ENCODE assay signal across 8 mouse cellular contexts in genomic region chr6:136464121-136464621, GRCm38 (mm10). TPM values are rescaled to one million over a fixed set of nuclear protein-coding genes. Genes with fewer than 3 reads are reported as not detected.
A peak's percentile ranks its signal among the peaks of the same experiment; 100 is the strongest.
DNase-seq lines count a peak whose midpoint lies in the region; ATAC-seq and TF ChIP-seq lines count a peak whose summit lies in the region.
"Had no signal": no experiment of that assay in that cellular context is flagged by ENCODE, and none has a peak within 500 bp of the region (broad histone marks: within the 10 kb centered on the region; RNA-seq: fewer than 3 reads in every experiment).

No protein-coding gene starts in this region.

- WGBS in embryonic facial prominence, embryonic 11.5 days = 67% methylated on average over 12 of the region's 12 CpGs
- 31% methylated on average over 12 of the region's 12 CpGs for WGBS in kidney, adult 2 months
- 47% methylated on average over 12 of the region's 12 CpGs for WGBS in lung, embryonic 15.5 days
- 72% methylated on average over 12 of the region's 12 CpGs for WGBS in neural tube, embryonic 15.5 days

- no peak for TF ChIP-seq POLR2A in kidney, adult 2 months (IDR thresholded peaks at IDR 0.05; ENCODE audit: low read depth, low read length)

- no peak overlapping the region for H3K4me2 ChIP-seq in embryonic facial prominence, embryonic 11.5 days (ENCODE audit: low read depth, low read length)
- H3K4me2 ChIP-seq in lung, embryonic 15.5 days = no peak overlapping the region
- H3K4me2 ChIP-seq in neural tube, embryonic 15.5 days = no peak overlapping the region

- no peak overlapping the region for H3K27ac ChIP-seq in embryonic facial prominence, embryonic 11.5 days (replicated peaks; ENCODE audit: low read depth, low read length)
- H3K27ac ChIP-seq in kidney, adult 2 months (ENCODE audit: insufficient read depth, low read depth, low read length) = peak overlapping the region; percentile 48
- H3K27ac ChIP-seq in lung, embryonic 15.5 days = peak overlapping the region; percentile 68; the same call in 1 of the 2 replicates
- no peak overlapping the region; the same call in 1 of the 2 replicates for H3K27ac ChIP-seq in neural tube, embryonic 15.5 days (replicated peaks)

- no peaks in the 10 kb centered on the region for H3K27me3 ChIP-seq in embryonic facial prominence, embryonic 11.5 days (ENCODE audit: control insufficient read depth, insufficient read depth, low read length)
- no peaks in the 10 kb centered on the region for H3K27me3 ChIP-seq in kidney, adult 2 months (replicated peaks; ENCODE audit: control insufficient read depth, insufficient read depth, low read length)
- no peaks in the 10 kb centered on the region for H3K27me3 ChIP-seq in lung, embryonic 15.5 days
- no peaks in the 10 kb centered on the region for H3K27me3 ChIP-seq in neural tube, embryonic 15.5 days (replicated peaks)

- ATAC-seq in embryonic facial prominence, embryonic 11.5 days (replicated peaks; ENCODE audit: insufficient number of reproducible peaks, low FRiP score, low TSS enrichment, low read depth) = no peak
- no peak for ATAC-seq in lung, embryonic 15.5 days (ENCODE audit: borderline replicate concordance, extremely low read depth, low FRiP score, low TSS enrichment)
- no peak for ATAC-seq in neural tube, embryonic 15.5 days (ENCODE audit: low FRiP score)

- peaks cover 2% of the 10 kb centered on the region; the same call in 1 of the 2 replicates for H3K4me1 ChIP-seq in embryonic facial prominence, embryonic 11.5 days (ENCODE audit: control insufficient read depth, insufficient read depth, low read length)
- H3K4me1 ChIP-seq in kidney, adult 2 months (ENCODE audit: control insufficient read depth, insufficient read depth, low read length) = peaks cover 25% of the 10 kb centered on the region
- H3K4me1 ChIP-seq in lung, embryonic 15.5 days = peaks cover 40% of the 10 kb centered on the region
- H3K4me1 ChIP-seq in neural tube, embryonic 15.5 days = peaks cover 13% of the 10 kb centered on the region

- peak; percentile 34 for DNase-seq in right cerebral cortex, postnatal 4 days
- no peak for DNase-seq in right cerebral cortex, postnatal 25 days
- peak; percentile 19 for DNase-seq in embryonic facial prominence, embryonic 11.5 days (ENCODE audit: low spot score)
- DNase-seq in kidney, adult 2 months = peak; percentile 79
- no peak for DNase-seq in cerebellum, postnatal 25 days

- H3K4me3 ChIP-seq in embryonic facial prominence, embryonic 11.5 days (ENCODE audit: low read depth, low read length) = no peak overlapping the region
- H3K4me3 ChIP-seq in kidney, adult 2 months (ENCODE audit: insufficient read depth, low read depth, low read length) = no peak overlapping the region
- H3K4me3 ChIP-seq in lung, embryonic 15.5 days = no peak overlapping the region
- no peak overlapping the region for H3K4me3 ChIP-seq in neural tube, embryonic 15.5 days (replicated peaks)

- no peak for TF ChIP-seq CTCF in kidney, adult 2 months (conservative IDR thresholded peaks at IDR 0.05; ENCODE audit: insufficient read depth, insufficient read length, low read depth, low read length)

- H3K36me3 ChIP-seq in embryonic facial prominence, embryonic 11.5 days (replicated peaks; ENCODE audit: control insufficient read depth, insufficient read depth, low read depth, low read length) = no peaks in the 10 kb centered on the region
- no peaks in the 10 kb centered on the region for H3K36me3 ChIP-seq in kidney, adult 2 months (ENCODE audit: control insufficient read depth, insufficient read depth, low read length)
- H3K36me3 ChIP-seq in lung, embryonic 15.5 days = no peaks in the 10 kb centered on the region
- H3K36me3 ChIP-seq in neural tube, embryonic 15.5 days = no peaks in the 10 kb centered on the region

- H3K9ac ChIP-seq in embryonic facial prominence, embryonic 11.5 days (replicated peaks; ENCODE audit: low read length) = no peak overlapping the region
- H3K9ac ChIP-seq in lung, embryonic 15.5 days = no peak overlapping the region
- no peak overlapping the region for H3K9ac ChIP-seq in neural tube, embryonic 15.5 days (replicated peaks)

- no peaks in the 10 kb centered on the region for H3K9me3 ChIP-seq in embryonic facial prominence, embryonic 11.5 days (replicated peaks; ENCODE audit: control insufficient read depth, low read length)
- H3K9me3 ChIP-seq in lung, embryonic 15.5 days = no peaks in the 10 kb centered on the region
- no peaks in the 10 kb centered on the region for H3K9me3 ChIP-seq in neural tube, embryonic 15.5 days (replicated peaks)

RNA-seq across cellular contexts. Expression of gene Atf7ip, which starts 41.8 kb away (rescaled TPM):
- polyA plus RNA-seq in embryonic facial prominence, embryonic 11.5 days (2014; fragmentation: Nextera tagmentation; extraction: Ambion mirVana) = 41.1 and 43.5 TPM in 2 replicates
- polyA plus RNA-seq in kidney, adult 2 months (2012; rRNA removed) = 13.4 and 13.9 TPM in 2 replicates
- 36.8 and 44.9 TPM in 2 replicates for polyA plus RNA-seq in lung, embryonic 15.5 days (2015; fragmentation: Nextera tagmentation; extraction: Ambion mirVana)
- polyA plus RNA-seq in neural tube, embryonic 15.5 days (2015; fragmentation: Nextera tagmentation; extraction: Ambion mirVana) = 33.5 and 36.0 TPM in 2 replicates

RNA-seq across cellular contexts. Expression of gene E330021D16Rik, which starts 48.8 kb away (rescaled TPM):
- 0.24 TPM in 1 of 2 replicates, not detected in the other for polyA plus RNA-seq in embryonic facial prominence, embryonic 11.5 days (2014; fragmentation: Nextera tagmentation; extraction: Ambion mirVana)
- 0.90 and 1.3 TPM in 2 replicates for polyA plus RNA-seq in kidney, adult 2 months (2012; rRNA removed)
- 0.42 TPM in 1 of 2 replicates, not detected in the other for polyA plus RNA-seq in lung, embryonic 15.5 days (2015; fragmentation: Nextera tagmentation; extraction: Ambion mirVana)
- 0.13 TPM in 1 of 2 replicates, not detected in the other for polyA plus RNA-seq in neural tube, embryonic 15.5 days (2015; fragmentation: Nextera tagmentation; extraction: Ambion mirVana)
- polyA plus RNA-seq: cortical plate, adult 2 months had no signal

Comparison
In these comparisons a context has a peak if more than half of its experiments do, and no peak if none do; other contexts are left out.
1. DNase-seq: peak in right cerebral cortex, postnatal 4 days (single experiment), embryonic facial prominence, embryonic 11.5 days (single experiment) and kidney, adult 2 months (single experiment); none in right cerebral cortex, postnatal 25 days (single experiment) and cerebellum, postnatal 25 days (0 of 2).
2. H3K27ac ChIP-seq: peak in kidney, adult 2 months (single experiment) and lung, embryonic 15.5 days (single experiment); none in embryonic facial prominence, embryonic 11.5 days (single experiment) and neural tube, embryonic 15.5 days (single experiment).